Mouse (Mus musculus) retina, adult 2 months (tissue): ENCODE data around the gene Fam222a.

ENCODE experiments used
- DNase-seq: peaks from one replicate; pipeline ENCODE4 v3.0.0-alpha.2; 2012; ENCODE audit warnings: low read depth, low spot score

Gene Fam222a

DNA sequence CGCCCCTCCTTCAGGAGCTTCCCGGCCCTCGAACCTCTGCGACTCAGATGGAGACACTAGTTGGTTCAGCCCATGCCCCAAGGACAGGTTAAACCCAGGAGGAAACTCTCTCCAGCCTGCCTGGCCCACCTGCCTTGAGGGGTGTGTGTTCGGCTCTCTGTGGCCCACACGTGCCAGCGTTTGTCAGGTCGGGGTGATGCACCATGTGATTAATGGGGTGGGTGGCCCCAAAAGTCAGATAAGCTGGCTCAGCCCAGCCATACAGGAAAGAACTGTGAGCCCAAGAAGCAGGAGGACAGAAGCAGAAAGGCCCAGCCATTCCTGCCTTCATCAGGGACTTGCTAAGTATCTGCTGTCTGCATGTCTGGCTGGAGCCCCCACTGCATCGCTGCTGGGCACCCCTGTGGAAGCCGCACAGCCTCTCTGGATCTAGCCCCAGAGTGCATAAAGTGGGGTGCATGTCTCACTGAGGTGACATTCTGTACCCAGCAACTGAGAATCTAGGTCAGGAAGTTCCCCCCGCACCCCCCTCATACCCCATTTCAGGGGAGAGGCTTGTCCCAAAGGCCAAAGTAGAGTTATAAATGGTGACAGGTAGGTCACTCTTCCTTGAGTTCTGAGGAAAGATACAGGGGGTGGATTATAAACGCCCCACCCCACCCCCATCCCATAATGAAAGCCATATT is 15.8 kb downstream of the Fam222a start:
- DNase-seq: no peak

DNA sequence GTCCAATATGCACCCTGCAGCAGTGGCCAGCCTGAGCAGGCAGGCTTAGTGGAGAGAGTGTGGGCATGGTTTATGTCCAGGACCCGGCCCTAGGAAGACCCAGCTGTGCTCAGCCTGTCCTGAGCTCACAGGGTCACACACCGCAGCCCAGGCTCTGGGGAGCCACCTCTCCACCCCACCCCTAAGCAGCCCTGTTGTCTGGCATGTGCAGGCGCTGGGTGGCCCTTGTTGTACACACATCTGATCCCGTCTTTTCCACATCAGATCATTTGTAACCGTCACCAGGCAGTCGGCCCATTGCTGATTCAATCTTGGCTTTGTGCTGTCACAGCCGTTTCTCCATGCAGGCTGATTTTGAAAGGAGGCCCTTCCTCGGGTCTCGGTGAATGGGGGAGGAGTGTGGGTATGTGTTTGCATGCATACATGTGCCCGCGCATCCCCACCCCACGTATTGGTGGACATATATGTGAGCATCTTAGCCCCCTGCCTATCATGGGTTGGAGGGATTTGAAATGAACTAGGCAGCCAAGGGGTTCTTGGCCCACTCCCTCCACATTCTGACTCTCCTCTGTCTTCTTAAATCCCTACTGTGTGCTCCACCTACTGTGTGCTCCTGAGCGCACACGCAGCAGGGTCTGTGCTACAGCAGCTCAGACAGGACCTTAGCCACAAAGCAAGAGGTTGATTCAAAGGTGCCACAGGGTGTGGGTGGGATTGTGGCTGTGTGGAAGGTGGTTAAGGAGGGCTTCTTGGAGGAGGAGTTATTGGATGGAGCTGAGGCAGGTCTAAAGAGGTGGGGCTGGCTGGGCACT is 16.7 kb downstream of the Fam222a start:
- no peak for DNase-seq

DNA sequence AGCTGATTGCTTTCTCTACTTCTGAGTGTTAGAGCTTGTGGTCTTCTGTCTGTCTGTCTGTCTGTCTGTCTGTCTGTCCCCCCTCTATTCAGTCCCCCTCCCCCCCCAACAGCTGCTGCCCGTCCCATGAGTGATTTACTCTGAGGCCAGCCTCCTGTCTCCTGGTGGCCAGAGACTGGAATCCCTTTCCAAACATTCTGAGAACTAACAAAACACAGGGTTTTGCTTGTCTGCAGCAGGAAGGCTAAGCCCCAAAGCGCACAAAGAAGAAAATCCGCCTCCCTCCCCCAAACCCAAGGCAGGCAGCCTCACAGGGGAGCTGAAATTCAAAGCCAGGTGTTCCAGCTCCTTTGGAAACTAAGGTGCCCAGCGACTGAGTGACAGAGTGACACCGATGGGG is 17.9 kb downstream of the Fam222a start:
- DNase-seq: no peak

DNA sequence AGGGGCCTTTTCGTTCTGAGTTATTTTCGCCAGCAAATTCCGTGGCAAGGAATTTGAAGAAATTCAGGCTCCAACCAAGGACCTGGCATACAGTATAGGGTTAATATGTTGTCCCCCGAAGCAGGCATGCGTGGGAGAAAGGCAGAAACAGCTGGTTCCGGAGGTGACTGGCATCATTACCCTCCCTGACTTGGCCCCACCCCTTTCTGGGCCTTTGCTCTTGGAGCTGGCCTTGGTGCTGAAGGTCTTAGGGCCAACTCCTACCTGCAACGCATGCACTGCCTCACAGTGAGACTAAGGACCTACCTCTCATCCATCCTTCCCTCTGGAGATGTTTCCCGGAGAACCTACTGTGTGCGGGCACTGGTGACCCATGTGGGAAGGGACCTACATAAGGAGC is 20.1 kb downstream of the Fam222a start:
- no peak for DNase-seq

DNA sequence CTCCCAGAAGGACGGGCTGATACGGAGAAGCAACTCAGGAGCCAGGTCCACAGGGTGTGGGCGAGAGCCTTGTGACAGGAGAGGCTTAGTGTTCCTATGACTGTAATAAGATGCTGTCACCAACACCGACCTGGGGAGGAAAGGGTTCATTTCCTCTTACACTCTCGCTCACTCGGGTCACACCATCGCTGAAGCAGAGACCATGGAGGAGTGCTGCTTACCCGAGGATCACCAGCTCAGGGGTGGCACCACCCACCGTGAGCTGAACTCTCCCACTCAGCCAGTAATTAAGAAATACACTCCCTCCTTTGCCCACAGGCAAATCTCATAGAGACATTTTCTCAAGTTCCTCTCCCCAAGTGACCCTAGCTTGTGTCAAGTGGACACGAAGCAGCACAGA is 20.6 kb downstream of the Fam222a start:
- DNase-seq: no peak

DNA sequence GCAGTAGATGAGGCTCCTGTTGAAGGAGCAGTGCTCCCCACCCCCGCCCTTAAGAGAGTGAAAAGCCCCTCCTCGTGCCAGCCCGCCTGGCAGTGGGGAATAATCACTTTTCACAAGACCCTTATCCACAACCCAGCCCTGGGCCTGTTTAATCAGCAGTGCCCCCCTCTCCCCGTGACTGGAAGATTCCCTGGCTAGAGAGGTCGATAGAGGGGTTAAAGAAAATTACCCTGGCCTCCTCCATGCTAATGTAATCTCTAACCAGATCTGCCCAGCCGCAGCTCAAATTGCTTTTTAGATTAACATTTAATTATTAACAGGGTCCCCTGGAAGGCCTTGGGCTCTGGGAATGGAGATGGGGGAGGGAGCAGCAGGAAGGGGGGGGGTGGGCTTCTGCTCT is 21.2 kb downstream of the Fam222a start:
- DNase-seq: no peak

DNA sequence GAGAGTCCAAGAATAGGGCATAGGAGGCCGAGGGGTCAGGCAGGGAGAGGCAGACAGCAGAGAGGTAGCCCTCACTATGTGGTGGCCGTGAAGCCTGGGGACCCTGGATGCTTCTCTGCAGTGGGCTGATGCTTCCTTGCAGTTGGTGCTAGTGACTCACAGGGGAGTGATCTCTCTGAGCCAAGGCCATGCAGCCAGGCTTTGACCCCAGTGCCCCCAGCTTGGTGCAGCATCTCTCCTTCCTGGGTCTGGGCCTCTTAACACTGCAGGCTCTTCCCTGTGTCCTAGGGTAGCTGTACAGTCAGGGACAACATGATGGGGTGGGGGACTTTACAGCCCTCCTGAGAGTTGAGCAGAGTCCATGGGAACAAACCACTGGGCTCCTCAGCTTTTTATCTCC is 21.6 kb downstream of the Fam222a start:
- DNase-seq: no peak

DNA sequence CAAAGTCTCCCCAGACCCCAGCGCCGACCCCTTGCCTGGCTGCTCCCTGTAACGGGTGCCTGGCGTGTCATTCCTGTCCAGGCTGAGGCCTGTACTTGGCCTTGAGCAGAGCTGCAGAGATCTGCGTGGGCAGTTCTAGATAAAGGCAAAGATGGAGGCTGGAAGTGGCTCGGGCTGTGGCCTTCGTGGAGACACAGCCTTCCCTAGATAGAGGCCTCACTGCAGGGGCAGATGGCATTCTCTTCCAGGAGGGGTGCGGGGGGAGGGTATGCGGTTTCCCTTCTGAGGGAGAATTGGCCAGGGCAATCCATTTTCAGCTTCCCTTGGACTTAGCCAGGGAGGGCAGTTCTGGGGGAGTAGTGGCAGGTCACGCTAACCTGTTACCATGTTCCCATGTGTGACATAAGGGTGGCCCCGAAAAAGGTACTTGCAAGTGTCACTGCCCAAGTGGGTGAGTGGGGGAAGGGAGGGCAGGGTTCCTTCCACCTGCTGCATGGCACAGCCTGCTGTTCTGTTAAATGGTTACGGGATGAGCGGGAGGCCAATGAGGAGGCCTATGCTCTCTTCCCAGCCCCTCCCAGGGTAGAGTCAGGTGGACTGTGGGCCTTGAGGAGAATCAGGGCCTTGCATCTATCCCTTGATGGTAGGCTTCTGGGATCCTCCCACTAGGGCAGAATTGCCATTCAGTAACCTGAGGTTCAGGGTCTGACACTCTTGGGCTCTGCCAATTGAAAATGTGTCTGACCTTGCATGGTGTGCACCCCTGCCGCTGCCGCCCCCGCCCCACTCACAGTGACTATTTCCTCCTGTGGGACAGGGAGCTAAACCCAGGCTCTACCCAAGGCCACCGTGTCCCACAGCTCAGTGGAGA is 22.5 kb downstream of the Fam222a start:
- no peak for DNase-seq

DNA sequence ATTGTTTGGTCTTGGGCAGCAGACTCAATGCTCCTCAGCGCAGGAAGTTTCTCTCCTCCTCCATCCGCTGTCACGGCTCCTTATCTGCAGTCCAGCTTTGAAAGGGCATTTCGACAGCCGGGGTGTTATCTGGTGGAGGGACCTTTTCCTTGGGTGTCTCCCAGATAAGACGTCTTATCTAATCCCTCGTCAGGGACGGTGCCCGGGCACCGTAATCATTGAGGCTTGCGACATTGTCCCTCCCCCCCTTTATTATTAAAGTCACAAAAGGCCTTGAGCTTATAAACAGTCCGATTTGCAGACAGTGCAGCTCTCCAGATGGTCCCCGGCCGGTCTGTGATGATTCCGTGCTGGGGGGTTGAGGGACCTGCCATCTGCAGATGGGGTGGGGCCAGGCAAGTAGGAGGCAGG is 23.3 kb downstream of the Fam222a start:
- DNase-seq: no peak

DNA sequence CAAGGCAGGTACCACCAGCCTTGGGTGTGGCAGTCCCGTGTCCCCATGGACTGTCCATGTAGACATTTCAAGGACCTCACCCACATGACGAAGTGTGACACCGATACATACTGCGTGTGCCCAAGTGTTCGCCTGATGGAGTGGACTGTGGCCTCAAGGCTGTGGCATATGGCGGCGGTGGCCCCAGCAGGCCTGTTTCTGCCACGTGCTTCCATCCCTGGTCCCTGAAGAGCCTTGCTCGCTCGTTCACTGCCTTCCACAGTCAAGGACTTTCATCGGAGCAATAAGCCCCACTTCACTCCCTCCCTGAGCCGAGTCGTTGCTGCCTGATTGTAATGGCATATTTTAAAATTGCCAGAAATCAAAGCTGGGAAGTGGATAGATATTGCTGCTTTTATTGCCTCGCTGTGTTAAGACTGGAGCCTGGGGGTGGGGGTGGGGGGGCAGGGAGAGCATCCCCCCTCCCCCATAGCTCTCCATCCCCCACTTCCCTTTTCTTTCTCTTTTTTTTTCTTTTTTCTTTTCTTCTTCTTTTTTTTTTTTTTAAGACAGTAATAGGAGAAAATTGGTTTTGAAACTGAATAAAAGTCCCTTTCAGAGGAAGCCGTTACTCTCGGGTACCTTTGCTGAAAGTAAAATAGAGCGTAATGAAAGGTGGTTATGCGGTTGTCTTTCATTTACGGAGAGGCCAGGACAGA is 24.8 kb downstream of the Fam222a start:
- DNase-seq: no peak

DNA sequence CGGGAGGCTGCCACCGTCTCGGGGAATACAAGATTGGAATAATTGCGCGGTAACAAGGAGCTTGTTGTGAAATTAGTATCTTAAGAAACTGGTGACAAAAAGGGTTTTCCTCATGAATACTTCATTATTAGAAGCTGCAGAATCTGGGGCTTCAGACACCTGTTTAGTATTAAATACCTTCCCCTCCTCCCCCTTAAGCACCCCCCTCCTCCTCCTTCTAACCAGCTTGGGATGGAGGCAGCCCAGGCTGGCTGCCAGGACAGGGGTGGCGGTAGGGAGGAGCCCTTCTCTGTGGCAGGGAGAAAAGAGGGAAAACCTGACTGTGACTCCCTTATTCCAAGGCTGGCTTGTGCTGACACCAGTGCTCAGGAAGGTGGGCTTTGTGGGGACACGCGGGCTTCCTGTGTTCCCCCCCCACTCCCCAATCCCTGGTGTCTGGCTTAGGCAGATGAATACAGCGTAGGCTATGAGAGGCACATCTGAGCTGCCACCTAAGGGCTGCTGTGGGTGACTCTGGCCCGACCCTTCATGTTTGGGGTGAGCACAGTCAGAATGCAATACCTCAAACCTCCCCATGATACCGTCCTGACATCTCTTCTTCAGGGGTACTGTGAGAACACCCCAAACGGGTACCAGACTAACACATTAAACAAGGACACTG is 25.5 kb downstream of the Fam222a start:
- no peak for DNase-seq

DNA sequence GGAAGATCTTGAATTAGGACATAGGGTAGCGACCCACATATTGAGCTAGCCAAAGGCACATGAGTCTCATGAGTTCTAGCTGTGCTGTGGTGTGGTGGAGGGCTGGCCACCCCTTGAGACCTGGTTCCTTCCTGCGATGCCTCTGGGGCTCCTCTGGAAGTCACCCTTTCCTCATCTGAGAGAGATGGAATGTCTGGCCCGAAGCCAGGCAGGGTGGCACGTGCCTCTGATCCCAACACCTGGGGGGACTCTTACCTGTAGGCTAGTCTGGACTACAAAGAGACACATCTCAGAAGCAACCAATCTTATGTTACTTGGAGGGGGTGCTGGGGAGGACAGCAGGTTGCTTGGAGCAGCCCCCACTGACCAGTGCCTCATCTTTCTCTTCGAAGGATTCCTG is 26.1 kb downstream of the Fam222a start:
- DNase-seq: no peak

DNA sequence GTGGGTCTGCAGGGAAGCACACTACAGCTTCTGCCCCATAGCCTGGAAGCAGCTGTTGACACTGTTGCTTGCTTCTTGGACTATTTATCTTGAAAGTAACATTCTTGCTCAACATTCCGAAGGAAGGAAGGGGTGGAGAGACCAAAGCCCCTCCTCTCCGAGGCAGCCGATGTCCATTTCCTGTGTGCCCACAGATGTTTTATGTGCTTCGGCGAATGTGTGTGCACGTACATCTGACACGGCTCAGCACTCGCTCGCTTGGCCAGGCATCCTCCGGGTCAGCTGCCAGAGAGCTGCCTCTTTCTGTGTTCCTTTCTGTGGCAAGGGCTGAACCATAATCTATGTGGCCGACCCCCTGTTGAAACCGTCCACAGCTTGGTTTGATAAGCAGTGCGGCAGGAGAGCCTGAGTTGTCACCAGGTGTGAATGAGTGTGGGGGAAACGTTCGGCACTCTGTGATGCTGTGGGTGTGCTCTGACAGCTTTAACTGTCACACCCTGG is 27.0 kb downstream of the Fam222a start:
- no peak for DNase-seq

DNA sequence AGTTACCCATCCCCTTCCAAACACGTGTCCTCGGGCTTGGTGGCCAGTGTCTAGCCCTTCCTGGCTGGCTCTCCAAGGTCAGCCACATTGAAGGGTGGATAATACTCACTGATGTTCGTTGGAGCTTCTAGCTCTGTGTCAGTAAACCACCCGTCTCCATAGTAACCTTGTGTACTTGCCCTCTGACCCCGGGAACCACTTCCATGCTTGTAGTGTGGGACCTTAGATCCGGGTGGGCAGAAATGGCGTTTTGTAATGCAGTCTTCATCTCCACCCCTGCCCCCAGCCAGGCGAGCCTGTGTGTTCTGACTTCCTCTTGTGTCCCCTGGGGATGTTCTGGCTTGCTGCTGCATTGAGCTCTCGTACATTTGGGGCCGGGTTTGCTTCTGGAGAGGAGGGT is 28.8 kb downstream of the Fam222a start:
- DNase-seq: no peak

DNA sequence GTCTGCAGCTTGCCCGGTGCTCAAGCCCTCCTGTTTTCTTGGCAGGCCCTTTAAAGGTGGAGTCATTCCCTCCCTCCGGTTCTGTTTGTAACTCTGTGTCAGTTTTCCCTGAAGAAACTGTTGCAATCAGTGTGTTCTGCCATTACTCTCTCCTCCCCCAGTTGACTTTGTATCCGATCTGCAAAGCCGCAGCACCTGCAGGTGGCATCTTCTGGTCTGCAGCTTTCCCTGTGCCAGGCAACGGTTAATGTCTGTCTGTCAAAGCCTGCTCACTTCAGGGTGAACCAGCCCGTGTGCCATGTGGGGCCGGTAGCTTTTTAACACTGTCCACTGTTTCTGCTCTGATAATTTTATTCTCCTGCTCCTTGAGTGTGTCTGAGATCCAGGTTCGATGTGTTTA is 29.4 kb downstream of the Fam222a start:
- DNase-seq: no peak

DNA sequence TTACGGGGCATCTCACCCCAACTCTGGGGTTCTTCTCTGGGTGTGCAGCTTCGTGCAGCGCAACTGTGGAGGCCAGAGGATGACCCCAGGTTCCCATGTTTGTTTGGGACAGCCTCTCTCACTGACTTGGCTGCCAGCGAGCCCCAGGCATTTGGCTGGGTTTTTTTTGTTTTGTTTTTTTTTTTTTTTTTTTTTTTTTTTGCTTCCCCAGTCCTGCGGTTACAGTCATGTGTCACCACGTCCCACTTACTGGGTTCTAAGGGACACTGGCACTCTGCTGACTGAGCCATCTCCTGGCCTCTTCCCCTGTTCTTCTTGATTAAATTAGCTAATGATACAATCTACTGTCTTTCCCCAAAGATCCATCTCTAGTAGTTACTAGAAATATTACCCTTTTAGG is 29.8 kb downstream of the Fam222a start:
- no peak for DNase-seq

DNA sequence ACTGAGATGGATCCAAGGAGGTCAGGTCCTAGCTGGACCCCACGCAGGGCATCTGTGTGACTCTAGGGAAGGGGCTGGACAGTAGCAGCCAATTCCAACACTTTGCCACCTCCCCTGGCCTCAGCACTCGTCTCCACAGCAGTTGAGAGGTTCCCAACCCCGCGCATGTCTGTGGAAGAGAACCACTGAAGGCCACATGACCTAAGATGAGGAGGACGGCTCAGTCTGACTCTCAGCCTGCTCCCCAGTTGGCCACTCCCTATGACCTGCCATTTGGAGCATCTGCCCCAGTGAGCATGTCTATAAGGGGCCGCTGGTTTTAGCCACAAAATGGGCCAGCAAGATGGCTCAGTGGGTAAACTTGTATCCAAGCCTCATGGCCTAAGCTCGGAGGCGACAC is 34.2 kb downstream of the Fam222a start:
- no peak for DNase-seq

DNA sequence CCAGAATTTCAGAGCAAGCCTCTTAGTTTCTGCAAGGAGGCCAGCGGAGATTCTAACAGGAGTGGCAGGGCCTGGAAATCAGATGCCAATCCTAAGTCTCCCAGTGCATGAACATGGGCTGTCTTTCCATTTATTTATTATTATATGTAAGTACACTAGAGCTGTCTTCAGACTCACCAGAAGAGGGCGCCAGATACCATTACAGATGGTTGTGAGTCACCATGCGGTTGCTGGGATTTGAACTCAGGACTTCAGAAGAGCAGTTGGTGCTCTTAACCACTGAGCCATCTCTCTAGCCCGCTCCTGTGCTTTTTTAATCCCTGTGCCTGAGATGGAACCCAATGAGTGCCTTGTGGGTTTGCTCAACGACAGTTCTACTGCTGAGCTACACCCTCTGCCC is 36.2 kb downstream of the Fam222a start:
- DNase-seq: no peak

DNA sequence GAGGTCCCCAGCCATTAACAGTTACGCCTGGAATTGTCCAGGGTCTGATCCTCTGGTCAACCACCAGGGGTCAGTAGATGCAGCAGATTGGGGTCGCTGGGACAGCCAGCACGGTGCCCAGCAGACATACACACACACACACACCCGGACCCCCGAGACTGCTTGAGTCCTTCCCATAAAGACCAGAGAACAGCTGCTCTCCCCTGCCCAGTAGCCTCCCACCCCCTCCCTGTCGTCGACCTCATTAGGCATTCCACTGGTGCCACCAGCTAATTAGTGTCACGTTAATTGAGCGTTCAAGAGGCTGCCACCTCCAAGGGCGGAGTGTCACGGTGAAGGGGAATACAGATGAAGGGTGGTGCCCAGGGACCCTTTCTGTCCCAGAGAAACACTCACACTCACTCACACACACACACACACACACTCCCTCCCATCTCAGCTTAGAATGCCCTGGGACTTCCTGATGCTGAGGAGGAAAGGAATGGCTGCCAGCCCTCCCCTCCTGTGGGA is 37.0 kb downstream of the Fam222a start:
- DNase-seq: no peak

DNA sequence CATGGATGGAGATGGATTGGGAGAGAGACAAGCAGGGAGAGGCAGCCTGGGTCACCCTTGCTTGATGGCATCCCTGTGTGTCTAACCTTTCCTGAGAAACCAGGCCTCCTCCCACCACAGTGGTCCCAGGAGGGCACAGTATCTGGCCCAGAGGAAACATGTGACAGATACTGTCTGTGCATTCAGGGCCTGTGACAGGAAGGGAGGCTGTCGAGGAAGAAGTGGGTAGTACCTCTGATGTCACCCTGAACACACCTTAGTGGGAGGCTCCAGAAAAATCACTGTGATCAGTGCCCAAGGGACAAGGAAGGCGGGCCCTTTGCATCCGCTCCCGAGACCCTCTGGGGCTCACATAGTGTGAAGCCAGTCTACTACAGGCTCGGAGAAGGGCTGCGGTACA is 38.2 kb downstream of the Fam222a start:
- DNase-seq: no peak

DNA sequence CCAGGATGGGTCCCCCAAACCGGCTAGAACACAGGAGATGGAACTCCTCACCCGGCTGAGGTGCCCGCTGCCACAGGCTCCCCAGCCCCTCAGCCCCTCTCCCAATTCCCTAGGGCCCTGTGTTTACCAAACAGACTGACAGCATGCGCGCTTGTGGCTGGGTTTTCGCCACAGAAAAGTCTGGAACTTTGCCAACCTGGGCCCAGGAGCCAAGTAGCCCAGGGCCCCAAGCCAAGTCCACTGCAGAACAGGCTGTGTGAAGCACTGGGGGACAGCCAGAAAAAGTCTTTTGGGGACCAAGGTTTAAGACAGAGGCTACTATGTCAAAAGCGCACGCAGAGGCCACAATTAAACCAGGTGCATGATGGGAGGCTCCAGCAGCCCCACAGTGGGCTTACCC is 39.8 kb downstream of the Fam222a start:
- DNase-seq: no peak
